Mouse (Mus musculus) kidney, embryonic 16.5 days (tissue): ENCODE measurements around the gene Gtpbp1. TPM values are rescaled to one million over a fixed set of nuclear protein-coding genes. Genes with fewer than 3 reads are reported as not detected.

Source experiments
- ATAC-seq: fragments of 200-750 bp; cut with Nextera tagmentation; 2 replicates; pipeline ENCODE4 v1.8.0; 2017; ENCODE audit warnings: moderate TSS enrichment; ENCODE audit not compliant: low FRiP score, low TSS enrichment
- H3K27ac ChIP-seq: fragments of 300-500 bp; sonication (generic); 2 replicates; pipeline ENCODE4 v1.5.1; 2014; ENCODE audit warnings: low read length
- H3K27me3 ChIP-seq: fragments of 300-500 bp; sonication (generic); 2 replicates; pipeline ENCODE4 v1.6.1; 2014; ENCODE audit warnings: low read length, control low read depth, mixed read lengths; ENCODE audit not compliant: insufficient read depth
- H3K36me3 ChIP-seq: fragments of 300-500 bp; sonication (generic); 2 replicates; pipeline ENCODE4 v1.6.1; 2014; ENCODE audit warnings: low read length, control low read depth, mixed read lengths; ENCODE audit not compliant: insufficient read depth
- H3K4me1 ChIP-seq: fragments of 300-500 bp; sonication (generic); 2 replicates; pipeline ENCODE4 v1.6.1; 2014; ENCODE audit warnings: low read length, control low read depth, mixed read lengths; ENCODE audit not compliant: insufficient read depth
- H3K4me2 ChIP-seq: fragments of 300-500 bp; sonication (generic); replicated peaks from 2 replicates; pipeline ENCODE4 v1.6.1; 2014; ENCODE audit warnings: low read depth, low read length
- H3K4me3 ChIP-seq: fragments of 300-500 bp; sonication (generic); 2 replicates; pipeline ENCODE4 v1.5.1; 2014; ENCODE audit warnings: mild to moderate bottlenecking, low read length
- H3K9ac ChIP-seq: fragments of 300-500 bp; sonication (generic); replicated peaks from 2 replicates; pipeline ENCODE4 v1.6.1; 2014; ENCODE audit warnings: low read length
- H3K9me3 ChIP-seq: fragments of 300-500 bp; sonication (generic); 2 replicates; pipeline ENCODE4 v1.6.1; 2016; ENCODE audit warnings: low read length, control low read depth
- WGBS: fragments of 180-500 bp; shearing (Covaris S2); extraction: QIAGEN DNeasy Blood & Tissue Kit; methylation state at CpG from one replicate; pipeline ENCODE4 v1.1.7; 2014; 5-methylcytosine and 5-hydroxymethylcytosine counted together
- polyA plus RNA-seq: library from polyadenylated mRNA; unstranded; fragments of >200 nt; fragmentation: Nextera tagmentation; extraction: Ambion mirVana; gene quantifications from 2 replicates; pipeline ENCODE4 v1.2.1, GENCODE M21; 2015

Gene Gtpbp1
- polyA plus RNA-seq, 1 experiment from 2014 or later = 36.6 TPM

- Histone ChIP-seq H3K4me3 (peak overlapping the region; percentile 83), H3K27ac (no peak overlapping the region), H3K9me3 (no peaks in the 10 kb centered on the region), H3K9ac (no peak overlapping the region; the same call in none of the 2 replicates), H3K4me1 (peaks cover 53% of the 10 kb centered on the region), H3K36me3 (no peaks in the 10 kb centered on the region), H3K4me2 (peak overlapping the region; percentile 79), H3K27me3 (no peaks in the 10 kb centered on the region)
- WGBS = 55% methylated on average over 19 of the region's 19 CpGs
- ATAC-seq = no peak
Observed at GRCm38 (mm10) chr15:79683707-79684465, 6.8 kb upstream of the Gtpbp1 start.

- no peaks in the 10 kb centered on the region for H3K36me3 ChIP-seq
- peaks cover 58% of the 10 kb centered on the region for H3K4me1 ChIP-seq
- 79% methylated on average over 6 of the region's 6 CpGs for WGBS
- ATAC-seq = no peak
- H3K4me3 ChIP-seq = peak overlapping the region; percentile 83
- no peak overlapping the region for H3K27ac ChIP-seq
- no peaks in the 10 kb centered on the region for H3K9me3 ChIP-seq
- H3K4me2 ChIP-seq = peak overlapping the region; percentile 79
- H3K9ac ChIP-seq = peak overlapping the region; percentile 55
- H3K27me3 ChIP-seq = no peaks in the 10 kb centered on the region
Observed at GRCm38 (mm10) chr15:79684616-79685015, 6.0 kb upstream of the Gtpbp1 start.

- H3K4me2 ChIP-seq = peak overlapping the region; percentile 79
- no peaks in the 10 kb centered on the region for H3K36me3 ChIP-seq
- peak overlapping the region; percentile 83 for H3K4me3 ChIP-seq
- H3K4me1 ChIP-seq = peaks cover 62% of the 10 kb centered on the region
- H3K9ac ChIP-seq = peak overlapping the region; percentile 95
- no peaks in the 10 kb centered on the region for H3K9me3 ChIP-seq
- peak; percentile 40; the same call in 1 of the 2 replicates for ATAC-seq
- 6% methylated on average over 6 of the region's 6 CpGs for WGBS
- H3K27ac ChIP-seq = peak overlapping the region; percentile 8; the same call in 1 of the 2 replicates
- H3K27me3 ChIP-seq = no peaks in the 10 kb centered on the region
Observed at GRCm38 (mm10) chr15:79685141-79685641, 5.5 kb upstream of the Gtpbp1 start.

DNA sequence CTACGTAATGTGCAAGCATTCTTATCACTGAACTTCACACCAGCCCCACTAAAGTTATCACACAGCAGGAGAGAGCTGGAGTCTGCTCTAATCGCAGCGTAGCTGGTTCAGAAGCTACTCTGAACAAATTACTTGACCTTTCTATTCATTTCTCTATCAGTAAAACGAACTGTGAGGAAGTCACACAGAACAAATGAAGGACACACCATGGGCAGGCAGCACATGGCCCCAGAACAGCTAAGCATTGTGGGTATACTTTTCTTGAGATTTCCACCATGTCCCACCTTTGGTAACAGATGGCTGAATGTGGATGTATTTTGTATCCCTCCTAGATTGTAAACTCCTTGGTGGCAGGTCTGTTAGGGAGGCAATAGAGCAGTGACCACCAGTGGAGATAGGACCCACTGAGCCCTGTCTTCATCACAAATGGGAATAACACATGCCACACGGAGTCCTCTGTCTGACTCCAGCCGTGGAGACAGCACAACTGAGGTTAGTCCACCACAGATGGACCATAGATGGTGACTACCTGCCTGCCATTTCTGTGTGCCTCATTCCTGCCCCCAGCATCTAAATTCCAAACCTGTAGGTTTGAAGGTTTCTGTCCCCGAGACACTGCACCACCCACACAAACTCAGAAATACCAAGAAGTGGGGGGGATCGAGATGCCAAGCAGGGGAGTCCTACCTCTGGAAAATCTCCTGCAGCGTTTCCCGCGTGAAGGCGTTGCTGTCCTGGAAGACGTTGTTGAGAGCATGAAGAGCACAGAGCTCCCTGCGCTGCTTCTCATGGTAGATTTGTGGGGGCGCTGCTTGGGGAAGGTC, 4.4 kb upstream of the Gtpbp1 start:
- H3K4me2 ChIP-seq = peak overlapping the region; percentile 79
- H3K4me3 ChIP-seq = peak overlapping the region; percentile 83
- H3K9me3 ChIP-seq = no peaks in the 10 kb centered on the region
- no peaks in the 10 kb centered on the region for H3K36me3 ChIP-seq
- no peak for ATAC-seq
- peak overlapping the region; percentile 95 for H3K9ac ChIP-seq
- peaks cover 63% of the 10 kb centered on the region for H3K4me1 ChIP-seq
- H3K27me3 ChIP-seq = no peaks in the 10 kb centered on the region
- 14% methylated on average over 15 of the region's 15 CpGs for WGBS
- no peak overlapping the region for H3K27ac ChIP-seq

DNA sequence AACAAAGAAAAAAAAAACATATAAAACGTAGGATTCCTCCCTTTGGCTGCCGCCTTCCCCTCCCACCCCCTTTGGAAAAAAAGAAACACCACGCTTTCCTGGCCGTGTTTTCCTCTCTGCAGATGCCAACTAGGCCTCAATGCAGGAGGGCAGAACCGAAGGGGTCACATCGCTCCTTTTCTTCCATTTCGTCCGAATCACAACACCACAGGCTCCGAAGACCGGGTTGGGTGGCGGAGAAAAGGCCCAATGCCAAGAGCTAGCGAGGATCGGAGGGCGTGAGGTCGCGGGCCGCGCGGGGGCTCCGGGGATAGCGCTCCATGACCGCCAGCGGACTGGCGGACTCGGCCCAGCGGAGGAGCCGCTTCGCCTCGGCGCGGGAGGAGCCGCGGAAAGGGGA, 3.5 kb upstream of the Gtpbp1 start:
- Histone ChIP-seq H3K4me1 (peaks cover 69% of the 10 kb centered on the region), H3K27ac (peak overlapping the region; percentile 97), H3K4me3 (peak overlapping the region; percentile 83), H3K4me2 (peak overlapping the region; percentile 79), H3K27me3 (no peaks in the 10 kb centered on the region), H3K9me3 (no peaks in the 10 kb centered on the region), H3K9ac (peak overlapping the region; percentile 95), H3K36me3 (no peaks in the 10 kb centered on the region)
- ATAC-seq = no peak
- WGBS = 1% methylated on average over 25 of the region's 33 CpGs

DNA sequence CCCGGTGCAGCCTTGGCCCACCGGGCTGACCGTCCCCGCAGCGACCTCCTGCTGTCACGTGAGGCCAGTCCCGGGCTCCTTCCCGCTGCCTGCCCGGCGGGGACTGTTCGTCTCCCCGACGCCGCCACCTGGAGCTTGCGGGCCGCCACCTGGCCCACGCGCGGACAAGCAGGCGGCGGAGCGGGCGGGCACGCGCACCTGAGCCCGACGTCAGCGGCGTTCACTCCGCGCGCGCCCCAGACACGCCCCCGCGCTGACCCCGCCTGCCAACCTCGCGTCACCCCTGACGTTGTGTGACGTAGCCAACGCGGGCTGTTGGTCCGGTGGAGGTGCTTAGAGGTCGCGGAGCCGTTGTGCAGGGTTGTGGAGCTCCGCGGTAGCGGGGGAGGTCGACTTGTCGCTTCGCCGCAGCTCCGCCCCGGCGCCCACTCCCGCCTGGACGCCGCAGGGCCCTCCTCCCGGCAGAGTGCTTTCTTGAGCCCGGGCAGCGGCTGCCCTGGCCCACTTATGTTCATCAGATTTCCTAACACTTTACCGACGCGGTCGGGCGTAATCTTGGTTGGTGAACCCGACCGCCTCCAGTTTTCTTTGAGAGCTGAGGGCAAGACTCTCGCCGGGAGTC, 2.9 kb upstream of the Gtpbp1 start, which contains the start of gene Josd1:
Gene Josd1, minus strand, starts transcription at position 274 of the 622 bp plus-strand sequence.
- H3K27me3 ChIP-seq = no peaks in the 10 kb centered on the region
- ATAC-seq = peak; percentile 62
- no peaks in the 10 kb centered on the region for H3K9me3 ChIP-seq
- peaks cover 69% of the 10 kb centered on the region for H3K4me1 ChIP-seq
- peak within 1 kb of the TSS; percentile 83 for H3K4me3 ChIP-seq
- whole genome bisulfite sequencing = under 1% methylated on average over 62 of the region's 72 CpGs
- H3K27ac ChIP-seq = peak within 1 kb of the TSS; percentile 97
- H3K9ac ChIP-seq = peak within 1 kb of the TSS; percentile 95
- H3K36me3 ChIP-seq = no peaks in the 10 kb centered on the region
- H3K4me2 ChIP-seq = peak within 1 kb of the TSS; percentile 79

GRCm38 (mm10) chr15:79688268-79688956, 2.2 kb upstream of the Gtpbp1 start:
- H3K27ac ChIP-seq = peak overlapping the region; percentile 97
- WGBS = 2% methylated on average over 8 of the region's 8 CpGs

DNA sequence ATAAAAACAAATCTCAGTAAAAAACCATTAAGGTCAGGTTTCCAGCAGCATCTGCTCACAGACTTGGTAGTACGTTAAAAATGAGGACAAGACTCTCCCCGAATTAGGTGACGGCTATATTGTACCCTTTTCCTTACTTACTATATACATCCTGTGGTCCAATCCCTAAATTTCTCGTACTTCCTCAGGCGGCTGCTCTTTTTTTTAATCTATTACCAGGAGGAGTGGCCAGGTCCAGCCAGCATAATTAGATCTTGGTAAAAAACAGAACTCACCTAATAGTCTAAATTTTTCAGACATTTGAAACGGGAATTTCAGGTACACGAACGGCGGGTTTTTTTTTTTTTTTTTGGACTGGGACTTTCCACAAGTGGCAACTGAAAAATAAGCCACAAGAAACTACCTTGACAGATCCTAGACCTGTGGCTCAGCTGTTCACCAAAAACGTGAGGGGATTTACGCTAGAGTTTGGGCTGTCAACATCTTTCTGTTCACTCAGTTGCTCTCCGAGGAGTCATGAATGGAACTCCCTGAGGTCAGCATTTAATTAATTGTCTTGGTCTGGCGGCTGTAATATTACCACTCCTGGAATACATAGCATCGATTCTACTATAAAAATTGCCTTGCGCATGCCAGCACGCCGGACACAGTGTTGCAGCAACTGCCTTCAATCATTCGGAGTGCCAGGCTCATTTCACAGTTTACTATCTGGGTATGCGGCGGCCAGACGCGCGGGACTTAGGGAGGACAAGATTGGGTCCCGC, 801 bp upstream of the Gtpbp1 start:
- H3K9me3 ChIP-seq = no peaks in the 10 kb centered on the region
- peak overlapping the region; percentile 53; the same call in 1 of the 2 replicates for H3K27ac ChIP-seq
- H3K4me2 ChIP-seq = peak overlapping the region; percentile 84
- H3K4me3 ChIP-seq = peak overlapping the region; percentile 91
- 0 out of 2 replicates have a peak, but pooled peaks cover under 1% of the 10 kb centered on the region for H3K36me3 ChIP-seq
- 7% methylated on average over 24 of the region's 24 CpGs for WGBS
- no peaks in the 10 kb centered on the region for H3K27me3 ChIP-seq
- ATAC-seq = no peak
- peak overlapping the region; percentile 56 for H3K9ac ChIP-seq
- peaks cover 60% of the 10 kb centered on the region for H3K4me1 ChIP-seq

More at GRCm38 (mm10) chr15:79688268-79688956, 2.2 kb upstream of the Gtpbp1 start:
- H3K4me3 ChIP-seq = peak overlapping the region; percentile 83
- peaks cover 67% of the 10 kb centered on the region for H3K4me1 ChIP-seq
- no peaks in the 10 kb centered on the region for H3K9me3 ChIP-seq
- H3K27me3 ChIP-seq = no peaks in the 10 kb centered on the region
- peak overlapping the region; percentile 95 for H3K9ac ChIP-seq
- peak overlapping the region; percentile 79 for H3K4me2 ChIP-seq
- ATAC-seq = no peak
- no peaks in the 10 kb centered on the region for H3K36me3 ChIP-seq
